Mouse (Mus musculus) ES-Bruce4 (cell line): ENCODE data around the gene Chfr.

Experiments used
- CTCF ChIP-seq: IDR thresholded peaks from one replicate; pipeline ENCODE4 v1.8.1; 2011; ENCODE audit warnings: low read depth, low read length
- EP300 ChIP-seq: IDR thresholded peaks from 2 replicates; pipeline ENCODE4 v1.6.1; 2011; ENCODE audit warnings: low read depth, low read length; ENCODE audit not compliant: insufficient read depth

GRCm38 (mm10) chr5:110104616-110105380, 30.8 kb upstream of the Chfr start:
- no peak for TF ChIP-seq CTCF
- no peak for TF ChIP-seq EP300
